Mouse (Mus musculus) CH12.LX (cell line): ENCODE results near the gene Pam16. TPM values are rescaled to one million over a fixed set of nuclear protein-coding genes. Genes with fewer than 3 reads are reported as not detected.

Source experiments
- DNase-seq: peaks from one replicate; pipeline ENCODE4 v3.0.0-alpha.2; 2013; ENCODE audit errors: extremely low read depth
- H3K27ac ChIP-seq: 2 replicates; pipeline ENCODE4 v1.5.1; 2012; ENCODE audit warnings: low read depth, mild to moderate bottlenecking, control low read depth, moderate library complexity; ENCODE audit not compliant: insufficient read depth
- H3K27me3 ChIP-seq: replicated peaks from 2 replicates; pipeline ENCODE3; 2012; ENCODE audit warnings: inconsistent platforms
- H3K36me3 ChIP-seq, 2 experiments: replicated peaks in 1 of 2; 2 replicates each; pipeline versions ENCODE3 to v1.6.1; 2012; ENCODE audit warnings: inconsistent platforms in 1 of 2, low read length in 1 of 2, mild to moderate bottlenecking in 1 of 2, mixed read lengths in 1 of 2, moderate library complexity in 1 of 2; ENCODE audit not compliant: control insufficient read depth in 1 of 2, insufficient read depth in 1 of 2
- H3K4me1 ChIP-seq, 2 experiments: 2 replicates each; pipeline ENCODE4 v1.6.1; 2012; ENCODE audit warnings: inconsistent platforms in 1 of 2, moderate library complexity in 1 of 2; ENCODE audit not compliant: insufficient read depth in 2 of 2, control insufficient read depth in 1 of 2
- H3K4me2 ChIP-seq: 2 replicates; pipeline ENCODE4 v1.6.1; 2012; ENCODE audit warnings: low read depth, mild to moderate bottlenecking, control low read depth; ENCODE audit not compliant: poor library complexity, insufficient read depth, severe bottlenecking
- H3K4me3 ChIP-seq, 3 experiments: fragments of 150-350 bp in 1 of 3; sonication (generic) in 1 of 3; replicated peaks in 1 of 3; 2 replicates each; pipeline versions ENCODE3 to v1.5.1; 2011 to 2012; ENCODE audit warnings: low read depth in 2 of 3, low read length in 2 of 3, mild to moderate bottlenecking in 2 of 3, moderate library complexity in 2 of 3, control low read depth in 1 of 3, improper control_type of control experiment in 1 of 3, inconsistent platforms in 1 of 3, mixed read lengths in 1 of 3; ENCODE audit not compliant: poor library complexity in 1 of 3
- H3K79me2 ChIP-seq: replicated peaks from 2 replicates; pipeline ENCODE4 v1.6.1; 2012; ENCODE audit warnings: mild to moderate bottlenecking, moderate library complexity; ENCODE audit not compliant: control insufficient read depth, poor library complexity, insufficient read depth, severe bottlenecking; ENCODE audit errors: extremely low read depth
- H3K9ac ChIP-seq: 2 replicates; pipeline ENCODE4 v1.6.1; 2012; ENCODE audit warnings: low read depth, mild to moderate bottlenecking, control low read depth, moderate library complexity; ENCODE audit not compliant: insufficient read depth
- H3K9me3 ChIP-seq: replicated peaks from 2 replicates; pipeline ENCODE3; 2012; ENCODE audit warnings: low read length, inconsistent platforms, mixed read lengths
- BHLHE40 ChIP-seq: IDR thresholded peaks from 2 replicates; pipeline ENCODE4 v1.6.1; 2011; ENCODE audit warnings: mild to moderate bottlenecking, low read depth, low read length, improper control_type of control experiment
- CHD1 ChIP-seq: IDR thresholded peaks from 2 replicates; pipeline ENCODE4 v1.6.1; 2012; ENCODE audit warnings: low read depth, low read length, improper control_type of control experiment, inconsistent platforms
- CHD2 ChIP-seq: IDR thresholded peaks from 2 replicates; pipeline ENCODE4 v1.6.1; 2011; ENCODE audit warnings: low read length, improper control_type of control experiment
- CTCF ChIP-seq, 2 experiments: IDR thresholded peaks in 1 of 2; conservative IDR thresholded peaks in 1 of 2; 2 replicates each; pipeline ENCODE4 v1.5.1; 2011 to 2012; ENCODE audit warnings: low read depth in 2 of 2, low read length in 2 of 2, improper control_type of control experiment in 1 of 2, inconsistent platforms in 1 of 2, mild to moderate bottlenecking in 1 of 2, moderate library complexity in 1 of 2
- IRF4 ChIP-seq: IDR thresholded peaks from 2 replicates; pipeline ENCODE4 v1.6.1; 2014; ENCODE audit warnings: low read depth, mild to moderate bottlenecking, inconsistent platforms, low read length, improper control_type of control experiment
- MAFK ChIP-seq: IDR thresholded peaks from 2 replicates; pipeline ENCODE4 v1.6.1; 2011; ENCODE audit warnings: low read length, improper control_type of control experiment; ENCODE audit not compliant: insufficient replicate concordance
- MEF2A ChIP-seq: IDR thresholded peaks from 2 replicates; pipeline ENCODE4 v1.6.1; 2014; ENCODE audit warnings: low read depth, mild to moderate bottlenecking, inconsistent platforms, low read length, improper control_type of control experiment, borderline replicate concordance
- MYC ChIP-seq: IDR thresholded peaks from 2 replicates; pipeline ENCODE4 v1.6.1; 2011; ENCODE audit warnings: low read depth, mild to moderate bottlenecking, improper control_type of control experiment, low read length
- POLR2A ChIP-seq: IDR thresholded peaks from 2 replicates; pipeline ENCODE4 v1.6.1; 2011; ENCODE audit warnings: low read depth, mild to moderate bottlenecking, improper control_type of control experiment, low read length
- RAD21 ChIP-seq: IDR thresholded peaks from 2 replicates; pipeline ENCODE4 v1.6.1; 2011; ENCODE audit warnings: low read depth, mild to moderate bottlenecking, low read length, improper control_type of control experiment, moderate library complexity
- RCOR1 ChIP-seq: conservative IDR thresholded peaks from 2 replicates; pipeline ENCODE4 v1.6.1; 2012; ENCODE audit warnings: low read depth, mild to moderate bottlenecking, inconsistent platforms, low read length, improper control_type of control experiment
- TBP ChIP-seq: conservative IDR thresholded peaks from 2 replicates; pipeline ENCODE4 v1.6.1; 2011; ENCODE audit warnings: low read depth, low read length, improper control_type of control experiment
- TCF12 ChIP-seq: IDR thresholded peaks from 2 replicates; pipeline ENCODE4 v1.6.1; 2014; ENCODE audit warnings: low read depth, mild to moderate bottlenecking, inconsistent platforms, low read length, improper control_type of control experiment
- USF1 ChIP-seq: IDR thresholded peaks from 2 replicates; pipeline ENCODE4 v1.6.1; 2014; ENCODE audit warnings: low read depth, mild to moderate bottlenecking, inconsistent platforms, low read length, improper control_type of control experiment
- USF2 ChIP-seq: conservative IDR thresholded peaks from 2 replicates; pipeline ENCODE4 v1.6.1; 2011; ENCODE audit warnings: low read depth, low read length, improper control_type of control experiment
- ZC3H11A ChIP-seq: IDR thresholded peaks from 2 replicates; pipeline ENCODE4 v1.6.1; 2012; ENCODE audit warnings: low read depth, mild to moderate bottlenecking, inconsistent platforms, low read length, improper control_type of control experiment
- ZKSCAN1 ChIP-seq: IDR thresholded peaks from 2 replicates; pipeline ENCODE4 v1.6.1; 2012; ENCODE audit warnings: low read depth, inconsistent platforms, low read length, improper control_type of control experiment, borderline replicate concordance
- ZNF384 ChIP-seq: IDR thresholded peaks from 2 replicates; pipeline ENCODE4 v1.6.1; 2012; ENCODE audit warnings: low read depth, low read length, improper control_type of control experiment, inconsistent platforms
- dilution Hi-C: fragments of 300-500 bp; cut with MboI; formaldehyde crosslinking; loops from 2 replicates; pipeline ENCODE4 v1.14.3; 2020; ENCODE audit warnings: low sequenced_read_pairs; ENCODE audit not compliant: extremely low pct_unique_long_range_greater_than_20kb, extremely low pct_ligation_motif_present
- in situ Hi-C: fragments of 300-500 bp; cut with MboI; formaldehyde crosslinking; loops from 3 replicates; pipeline ENCODE4 v1.14.3; 2019; ENCODE audit warnings: low sequenced_read_pairs, low pct_ligation_motif_present, low pct_unique_long_range_greater_than_20kb, mixed read lengths
- polyA plus RNA-seq: library from polyadenylated mRNA; unstranded; fragments of >175 nt; gene quantifications from 2 replicates; pipeline ENCODE4 v1.2.1, GENCODE M21; 2012; ENCODE audit warnings: low read depth; ENCODE audit not compliant: insufficient read length
- total RNA-seq, 2 experiments: library from RNA; depleted of rRNA; stranded (reverse); fragments of 300-350 nt in 1 of 2; fragments of >200 nt in 1 of 2; gene quantifications; 2 replicates each; pipeline ENCODE4 v1.2.3; 2012 to 2014

Gene Pam16
- total and polyA plus RNA-seq, 3 experiments = 11.6 to 152 (median 103) TPM

DNA sequence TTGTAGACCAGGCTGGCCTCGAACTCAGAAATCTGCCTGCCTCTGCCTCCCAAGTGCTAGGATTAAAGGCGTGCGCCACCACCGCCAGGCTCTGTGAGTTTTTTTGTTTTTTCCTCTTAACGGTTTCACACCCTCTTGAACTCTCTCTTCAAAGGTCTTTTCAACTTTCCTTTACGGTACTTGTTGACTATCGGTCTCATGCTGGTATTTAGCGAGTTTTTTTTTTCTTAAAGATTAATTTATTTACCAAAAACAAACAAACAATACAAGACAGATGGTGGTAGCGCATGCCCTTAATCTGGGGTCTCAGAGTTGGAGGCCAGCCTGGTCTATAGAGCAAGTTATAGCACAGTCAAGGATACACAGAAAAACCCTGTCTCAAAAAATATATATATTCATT lies 34.6 kb downstream of the Pam16 start:
- no peak for TF ChIP-seq CTCF (conservative IDR thresholded peaks at IDR 0.05 in 1 of 2, IDR thresholded peaks at IDR 0.05 in 1 of 2; ENCODE audit: low read depth in 2 of 2, low read length in 2 of 2)
- TF ChIP-seq MEF2A = no peak
- no peak for TF ChIP-seq RCOR1
- no peak for TF ChIP-seq POLR2A
- TF ChIP-seq CHD2 = no peak
- TF ChIP-seq, all 38 proteins: peak for 0
- Histone ChIP-seq H3K36me3 (no peaks in the 10 kb centered on the region), H3K27me3 (peaks cover 10% of the 10 kb centered on the region), H3K27ac (no peak overlapping the region), H3K9ac (no peak overlapping the region), H3K4me1 (peaks cover 14 to 32% of the 10 kb centered on the region in 2 experiments), H3K4me2 (no peak overlapping the region), H3K4me3 (no peak overlapping the region), H3K79me2 (no peaks in the 10 kb centered on the region), H3K9me3 (no peaks in the 10 kb centered on the region)
- in situ Hi-C loops (no loop called here), dilution Hi-C loops (no loop called here)
- peak; percentile 51 for DNase-seq

GRCm38 (mm10) chr16:4587516-4588210 lies 37.1 kb downstream of the Pam16 start:
- dilution Hi-C loops = no loop called here
- DNase-seq = no peak
- no peak overlapping the region for H3K4me2 ChIP-seq
- 0 out of 2 replicates have a peak overlapping the region, but pooled peaks have one; percentile 42 for H3K9ac ChIP-seq
- in situ Hi-C loops = no loop called here
- H3K36me3 ChIP-seq = no peaks in the 10 kb centered on the region
- H3K9me3 ChIP-seq = no peaks in the 10 kb centered on the region
- no peak overlapping the region for H3K27ac ChIP-seq
- H3K4me3 ChIP-seq = no peak overlapping the region
- no peaks in the 10 kb centered on the region for H3K79me2 ChIP-seq
- no peaks in the 10 kb centered on the region for H3K27me3 ChIP-seq
- H3K4me1 ChIP-seq = peaks cover 20 to 43% of the 10 kb centered on the region in 2 experiments
- no peak for TF ChIP-seq TCF12
- TF ChIP-seq RAD21 = no peak
- no peak for TF ChIP-seq CHD2
- no peak for TF ChIP-seq POLR2A
- TF ChIP-seq IRF4 = no peak
- TF ChIP-seq CTCF (conservative IDR thresholded peaks at IDR 0.05 in 1 of 2, IDR thresholded peaks at IDR 0.05 in 1 of 2; ENCODE audit: low read depth in 2 of 2, low read length in 2 of 2) = no peak
- no peak for TF ChIP-seq RCOR1
- TF ChIP-seq MAFK = no peak
- no peak for TF ChIP-seq USF2
- TF ChIP-seq USF1 = no peak
- no peak for TF ChIP-seq ZNF384
- TF ChIP-seq TBP = no peak
- TF ChIP-seq BHLHE40 = no peak
- no peak for TF ChIP-seq MYC
- TF ChIP-seq CHD1 = no peak
- TF ChIP-seq ZKSCAN1 = no peak
- TF ChIP-seq ZC3H11A = no peak
- TF ChIP-seq MEF2A = no peak
